Mouse (Mus musculus) midbrain, embryonic 14.5 days (tissue): ENCODE measurements around the gene Akap2. TPM values are rescaled to one million over a fixed set of nuclear protein-coding genes. Genes with fewer than 3 reads are reported as not detected.
A peak's percentile ranks its signal among the peaks of the same experiment; 100 is the strongest.

Experiments
- ATAC-seq: fragments of 200-750 bp; cut with Nextera tagmentation; 2 replicates; pipeline ENCODE4 v1.8.0; 2017; ENCODE audit warnings: moderate number of reproducible peaks, moderate library complexity; ENCODE audit not compliant: low FRiP score, low TSS enrichment
- DNase-seq: peaks from one replicate; pipeline ENCODE4 v3.0.0-alpha.2; 2015
- H3K27ac ChIP-seq: fragments of 300-500 bp; sonication (generic); replicated peaks from 2 replicates; pipeline ENCODE4 v1.5.1; 2014; ENCODE audit warnings: mild to moderate bottlenecking, low read depth, low read length, moderate library complexity
- H3K27me3 ChIP-seq: fragments of 300-500 bp; sonication (generic); 2 replicates; pipeline ENCODE4 v1.6.1; 2014; ENCODE audit warnings: low read length, control low read depth, mixed read lengths; ENCODE audit not compliant: control insufficient read depth, insufficient read depth
- H3K36me3 ChIP-seq: fragments of 300-500 bp; sonication (generic); 2 replicates; pipeline ENCODE4 v1.6.1; 2014; ENCODE audit warnings: low read length, control low read depth; ENCODE audit not compliant: control insufficient read depth, insufficient read depth
- H3K4me1 ChIP-seq: fragments of 300-500 bp; sonication (generic); 2 replicates; pipeline ENCODE4 v1.6.1; 2014; ENCODE audit warnings: mild to moderate bottlenecking, antibody characterized with exemption, low read length, control low read depth; ENCODE audit not compliant: control insufficient read depth, insufficient read depth
- H3K4me2 ChIP-seq: fragments of 300-500 bp; sonication (generic); 2 replicates; pipeline ENCODE4 v1.6.1; 2014; ENCODE audit warnings: mild to moderate bottlenecking, low read length, moderate library complexity
- H3K4me3 ChIP-seq: fragments of 300-500 bp; sonication (generic); replicated peaks from 2 replicates; pipeline ENCODE4 v1.5.1; 2014; ENCODE audit warnings: low read depth, low read length
- H3K9ac ChIP-seq: fragments of 300-500 bp; sonication (generic); replicated peaks from 2 replicates; pipeline ENCODE4 v1.6.1; 2014; ENCODE audit warnings: mild to moderate bottlenecking, low read length, moderate library complexity
- H3K9me3 ChIP-seq: fragments of 300-500 bp; sonication (generic); 2 replicates; pipeline ENCODE4 v1.6.1; 2016; ENCODE audit warnings: low read length, control low read depth, mixed read lengths; ENCODE audit not compliant: control insufficient read depth
- WGBS: fragments of 180-500 bp; shearing (Covaris S2); extraction: QIAGEN DNeasy Blood & Tissue Kit; methylation state at CpG from one replicate; pipeline ENCODE4 v1.1.7; 2014; 5-methylcytosine and 5-hydroxymethylcytosine counted together
- polyA plus RNA-seq: library from polyadenylated mRNA; unstranded; fragments of >200 nt; fragmentation: Nextera tagmentation; extraction: Ambion mirVana; gene quantifications from 2 replicates; pipeline ENCODE4 v1.2.1, GENCODE M21; 2014

Akap2 gene
- polyA plus RNA-seq, 1 experiment from 2014 or later: 10.6 TPM

GRCm38 (mm10) chr4:57783853-57784600 is 66.6 kb downstream of the Akap2 start:
- Histone ChIP-seq H3K9me3 (no peaks in the 10 kb centered on the region), H3K4me1 (peaks cover 15% of the 10 kb centered on the region), H3K27me3 (no peaks in the 10 kb centered on the region), H3K4me3 (no peak overlapping the region), H3K4me2 (no peak overlapping the region), H3K27ac (no peak overlapping the region), H3K9ac (no peak overlapping the region), H3K36me3 (no peaks in the 10 kb centered on the region)
- ATAC-seq: no peak
- WGBS: 73% methylated on average over 11 of the region's 11 CpGs
- no peak for DNase-seq

GRCm38 (mm10) chr4:57788709-57789108 is 71.3 kb downstream of the Akap2 start:
- WGBS: 66% methylated on average over 5 of the region's 5 CpGs
- Histone ChIP-seq H3K9me3 (no peaks in the 10 kb centered on the region), H3K4me1 (no peaks in the 10 kb centered on the region), H3K9ac (no peak overlapping the region), H3K4me2 (no peak overlapping the region), H3K27ac (no peak overlapping the region), H3K4me3 (no peak overlapping the region), H3K36me3 (no peaks in the 10 kb centered on the region), H3K27me3 (no peaks in the 10 kb centered on the region)
- ATAC-seq (no peak), DNase-seq (no peak)

GRCm38 (mm10) chr4:57789118-57789517 is 71.7 kb downstream of the Akap2 start:
- DNase-seq: no peak
- Histone ChIP-seq H3K4me2 (no peak overlapping the region), H3K4me1 (no peaks in the 10 kb centered on the region), H3K9ac (no peak overlapping the region), H3K4me3 (no peak overlapping the region), H3K9me3 (no peaks in the 10 kb centered on the region), H3K27ac (no peak overlapping the region), H3K27me3 (no peaks in the 10 kb centered on the region), H3K36me3 (no peaks in the 10 kb centered on the region)
- ATAC-seq: no peak

- Histone ChIP-seq H3K36me3 (no peaks in the 10 kb centered on the region), H3K4me3 (no peak overlapping the region), H3K27ac (no peak overlapping the region), H3K4me1 (no peaks in the 10 kb centered on the region), H3K27me3 (no peaks in the 10 kb centered on the region), H3K9ac (no peak overlapping the region), H3K9me3 (no peaks in the 10 kb centered on the region), H3K4me2 (no peak overlapping the region)
- WGBS: 46% methylated on average over 8 of the region's 8 CpGs
- no peak for ATAC-seq
- no peak for DNase-seq
These were observed 76.5 kb downstream of the Akap2 start for GRCm38 (mm10) chr4:57793989-57794388.

GRCm38 (mm10) chr4:57794547-57794946 is 77.1 kb downstream of the Akap2 start:
- DNase-seq (no peak), ATAC-seq (no peak)

GRCm38 (mm10) chr4:57797548-57798285 is 80.3 kb downstream of the Akap2 start:
- Histone ChIP-seq H3K27me3 (no peaks in the 10 kb centered on the region), H3K4me2 (no peak overlapping the region), H3K4me3 (no peak overlapping the region), H3K9me3 (no peaks in the 10 kb centered on the region), H3K4me1 (no peaks in the 10 kb centered on the region), H3K36me3 (no peaks in the 10 kb centered on the region), H3K9ac (no peak overlapping the region), H3K27ac (no peak overlapping the region)
- ATAC-seq (no peak), DNase-seq (no peak)
- 80% methylated on average over 9 of the region's 9 CpGs for WGBS

More at GRCm38 (mm10) chr4:57794547-57794946, 77.1 kb downstream of the Akap2 start:
- Histone ChIP-seq H3K4me1 (no peaks in the 10 kb centered on the region), H3K9ac (no peak overlapping the region), H3K27ac (no peak overlapping the region), H3K9me3 (no peaks in the 10 kb centered on the region), H3K4me2 (no peak overlapping the region), H3K36me3 (no peaks in the 10 kb centered on the region), H3K4me3 (no peak overlapping the region), H3K27me3 (no peaks in the 10 kb centered on the region)
- WGBS: 44% methylated on average over 3 of the region's 3 CpGs

GRCm38 (mm10) chr4:57798286-57799018 is 81.0 kb downstream of the Akap2 start:
- Histone ChIP-seq H3K4me3 (no peak overlapping the region), H3K9ac (no peak overlapping the region), H3K27me3 (no peaks in the 10 kb centered on the region), H3K36me3 (no peaks in the 10 kb centered on the region), H3K4me2 (no peak overlapping the region), H3K4me1 (no peaks in the 10 kb centered on the region), H3K27ac (no peak overlapping the region; the same call in 1 of the 2 replicates), H3K9me3 (no peaks in the 10 kb centered on the region)
- ATAC-seq (0 out of 2 replicates have a peak, but pooled peaks have one; percentile 24), DNase-seq (peak; percentile 46)
- 7% methylated on average over 10 of the region's 10 CpGs for WGBS

GRCm38 (mm10) chr4:57799297-57799696 is 81.8 kb downstream of the Akap2 start:
- no peak for ATAC-seq

More at GRCm38 (mm10) chr4:57799297-57799696, 81.8 kb downstream of the Akap2 start:
- H3K4me2 ChIP-seq: no peak overlapping the region
- no peaks in the 10 kb centered on the region for H3K27me3 ChIP-seq
- H3K27ac ChIP-seq: no peak overlapping the region
- no peak for DNase-seq
- 55% methylated on average over 1 of the region's 1 CpGs for WGBS
- no peak overlapping the region for H3K9ac ChIP-seq
- H3K9me3 ChIP-seq: no peaks in the 10 kb centered on the region
- H3K36me3 ChIP-seq: no peaks in the 10 kb centered on the region
- H3K4me3 ChIP-seq: no peak overlapping the region
- H3K4me1 ChIP-seq: no peaks in the 10 kb centered on the region
